Mouse (Mus musculus): ENCODE measurements at regions not wholly inside any gene's neighbourhood (a gene's known extent, or its start where the extent isn't known, plus 50 kb on each side); places are given as distances from the start of the nearest gene placed in this dataset.

DNA sequence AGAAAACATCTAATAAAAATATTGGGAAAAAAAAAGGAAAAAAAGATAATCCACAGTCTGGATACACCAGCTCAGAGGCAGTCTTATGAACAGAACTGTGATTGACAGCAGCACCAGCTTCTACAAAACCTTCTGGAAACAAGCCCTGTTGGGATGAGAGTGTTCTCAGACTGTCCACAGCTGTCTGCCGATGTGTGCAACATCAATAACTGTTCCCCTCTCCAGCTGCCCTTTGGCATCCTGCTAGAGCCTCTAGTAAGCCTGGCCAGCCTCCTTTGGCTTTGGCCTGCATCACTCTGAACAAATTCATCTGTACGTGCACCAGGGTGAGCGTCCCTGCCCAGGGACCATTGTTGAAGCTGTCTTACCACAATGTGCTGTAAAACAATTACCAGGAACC lies 137.0 kb upstream of the Irs2 start:
- DNase-seq = no peak

DNA sequence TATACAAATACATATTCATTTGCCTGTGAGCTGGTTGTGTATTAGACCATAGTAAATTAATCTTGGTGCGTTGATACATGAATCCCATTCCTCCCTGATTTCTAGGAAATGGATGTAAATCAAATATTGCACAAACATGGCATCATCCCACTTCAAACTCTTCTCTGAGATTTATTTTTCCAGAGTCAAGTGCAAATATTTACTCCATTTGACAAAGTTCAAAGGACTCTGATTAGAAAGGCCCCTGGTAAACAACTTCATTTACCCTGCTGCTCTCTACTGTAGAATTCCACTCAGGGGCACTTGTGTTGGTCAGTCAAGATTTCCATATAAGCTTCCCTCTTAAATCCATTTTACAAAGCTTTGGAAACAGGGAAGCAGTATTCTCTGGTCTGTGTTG lies 132.3 kb upstream of the Irs2 start:
- DNase-seq = no peak

DNA sequence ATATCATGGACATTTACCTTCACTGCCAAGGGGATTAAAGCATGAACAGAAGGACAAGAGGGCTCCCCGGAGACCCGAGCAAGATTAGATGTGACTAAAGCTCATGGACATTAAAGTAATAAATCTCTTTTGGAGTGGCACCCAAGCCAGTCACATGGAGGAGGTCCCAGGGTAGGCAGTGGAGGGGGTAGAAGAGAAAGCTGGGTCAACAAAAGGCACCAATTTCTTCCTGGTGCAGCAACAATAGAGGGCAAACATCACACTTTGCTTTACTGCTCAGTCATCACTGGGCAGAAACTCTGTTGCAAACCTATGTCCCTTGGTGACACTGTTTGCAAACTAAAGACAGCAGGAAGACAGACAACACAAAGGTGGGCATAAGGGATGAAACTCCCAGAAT lies 131.0 kb upstream of the Irs2 start:
- DNase-seq = no peak

DNA sequence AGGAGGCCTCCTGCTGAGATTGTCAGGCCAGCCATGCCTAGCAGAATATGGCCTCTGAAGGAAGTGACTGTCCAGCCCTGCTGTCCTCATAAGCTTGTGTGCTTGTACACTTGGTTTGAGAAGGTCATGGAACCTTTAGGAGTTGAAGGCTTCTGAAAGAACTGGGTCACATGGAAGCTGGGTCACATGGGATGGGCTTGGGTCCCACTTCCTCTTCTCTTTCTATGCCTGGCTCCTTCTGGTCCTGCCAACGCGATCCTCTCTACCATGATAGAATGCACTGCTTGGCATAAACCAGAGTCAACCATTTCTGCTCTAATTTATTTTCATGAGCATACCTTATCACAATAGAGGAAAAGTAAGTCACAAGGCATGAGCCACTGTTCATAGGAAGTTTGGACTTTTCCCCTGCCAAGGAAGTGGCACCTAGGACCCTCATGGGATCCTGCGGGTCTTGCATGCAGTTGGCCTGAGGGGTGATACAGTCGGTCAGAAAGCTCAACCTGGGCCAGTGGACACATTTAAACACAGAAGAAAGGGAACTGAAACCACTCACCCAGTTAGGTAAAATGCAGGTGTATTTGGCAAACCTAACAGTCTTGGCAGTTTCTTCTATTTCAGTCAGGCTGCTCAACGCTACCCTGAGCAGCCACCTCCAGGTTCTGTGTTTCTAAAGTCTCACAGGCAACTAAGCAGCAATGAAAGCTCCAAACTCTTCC lies 130.2 kb upstream of the Irs2 start:
- no peak for DNase-seq

DNA sequence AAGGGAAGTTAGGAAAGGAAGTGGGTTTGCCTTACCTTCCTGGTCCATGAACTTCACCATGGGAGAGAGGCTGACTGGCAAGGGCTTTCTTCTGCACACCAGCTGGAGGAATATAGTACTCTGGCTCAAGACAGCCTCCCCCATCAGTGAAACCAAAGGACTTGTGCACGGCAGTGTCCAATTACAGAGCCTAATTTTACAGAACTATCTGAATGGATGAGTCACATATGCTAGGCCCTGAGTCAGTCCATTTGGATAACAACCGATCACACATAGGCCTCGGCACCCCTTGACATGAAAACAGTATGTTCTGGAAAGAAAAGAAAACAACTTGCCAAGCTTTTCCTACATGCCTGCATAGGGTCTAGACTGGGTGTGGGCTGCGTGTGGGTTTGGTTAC lies 128.3 kb upstream of the Irs2 start:
- DNase-seq = no peak

DNA sequence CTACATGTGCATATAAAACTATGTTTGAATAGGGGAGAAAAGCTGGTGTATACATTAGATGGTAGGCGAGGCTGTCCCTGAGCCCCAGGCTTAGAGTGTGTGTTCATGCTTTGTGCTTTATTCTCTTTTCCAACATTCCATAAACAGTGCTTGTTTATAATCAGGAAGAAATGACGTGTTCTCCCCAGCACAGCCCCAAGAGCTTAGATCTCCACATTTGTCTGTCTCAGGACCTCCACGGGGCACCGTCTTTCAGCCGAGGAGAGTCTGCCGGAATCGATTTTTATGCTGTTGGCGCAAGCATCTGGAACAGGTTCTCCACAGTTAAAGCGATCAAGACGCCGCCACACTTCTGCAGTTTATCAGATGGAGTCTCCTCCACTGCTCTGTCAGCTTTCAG lies 126.9 kb upstream of the Irs2 start:
- DNase-seq = no peak

DNA sequence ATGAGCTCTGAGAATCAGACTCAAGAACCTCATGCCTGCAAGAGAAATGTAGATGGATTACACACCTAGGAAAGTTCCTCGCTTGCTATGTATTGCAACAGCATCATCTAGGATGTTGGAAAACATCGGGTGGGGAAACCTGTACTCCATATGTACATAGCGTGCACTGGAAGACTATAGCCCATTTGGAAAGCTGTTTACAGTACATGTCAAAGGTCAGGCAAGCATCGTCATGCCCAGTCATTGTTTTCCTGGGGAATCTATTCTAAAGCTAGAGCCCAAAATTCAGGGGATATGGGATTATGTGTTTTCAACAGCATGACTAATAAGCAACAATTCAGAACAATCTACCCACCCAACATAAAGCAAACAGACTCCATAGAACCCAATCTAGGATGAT lies 126.3 kb upstream of the Irs2 start:
- DNase-seq = no peak

DNA sequence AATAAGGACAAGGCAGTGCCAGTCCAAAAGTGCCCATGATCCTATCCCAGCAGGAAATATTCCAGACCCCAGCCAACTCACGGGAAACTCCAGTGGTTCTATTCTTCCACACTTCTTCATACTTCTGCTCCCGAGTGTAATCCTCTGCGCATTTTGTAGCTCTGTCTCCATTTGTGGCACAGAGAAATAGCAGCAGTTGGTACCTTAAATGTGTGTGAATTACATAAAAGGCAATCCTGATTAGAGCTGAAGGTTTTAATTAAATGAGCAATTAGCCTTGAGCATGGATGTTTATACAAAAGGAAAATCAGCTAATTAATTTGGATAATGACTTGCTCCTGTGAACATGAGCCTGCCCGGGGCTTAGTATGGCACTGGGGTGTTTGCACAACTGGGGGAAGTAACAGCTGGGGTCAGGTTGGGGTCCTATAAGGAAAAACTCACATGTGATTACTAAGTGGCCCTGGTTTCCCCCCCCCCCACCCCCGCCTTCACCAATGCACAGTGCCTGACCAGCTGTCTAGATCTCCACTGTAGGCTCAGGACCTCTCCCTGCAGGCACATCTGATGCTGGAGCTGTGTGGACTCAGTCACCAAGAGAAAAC lies 110.9 kb upstream of the Irs2 start:
- no peak for DNase-seq

DNA sequence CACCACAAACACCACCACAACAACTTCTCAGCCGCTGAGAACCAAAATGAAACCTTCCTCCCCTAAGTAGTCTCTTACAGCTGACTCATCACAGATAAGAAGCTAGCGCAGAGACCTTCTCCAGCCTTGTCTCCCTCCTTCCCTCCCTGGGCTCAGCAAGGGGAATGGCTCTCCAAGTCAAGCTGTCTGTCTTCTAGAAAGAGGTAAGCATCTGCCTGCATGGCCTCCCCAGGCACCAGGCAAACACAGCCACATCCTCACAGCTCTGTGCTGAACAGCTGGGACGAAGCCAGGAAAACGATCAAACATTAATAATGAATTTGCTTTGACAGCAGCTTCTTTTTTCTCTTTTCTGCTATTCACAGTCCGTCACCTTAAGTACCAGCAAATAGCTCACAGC lies 108.3 kb upstream of the Irs2 start:
- no peak for DNase-seq

DNA sequence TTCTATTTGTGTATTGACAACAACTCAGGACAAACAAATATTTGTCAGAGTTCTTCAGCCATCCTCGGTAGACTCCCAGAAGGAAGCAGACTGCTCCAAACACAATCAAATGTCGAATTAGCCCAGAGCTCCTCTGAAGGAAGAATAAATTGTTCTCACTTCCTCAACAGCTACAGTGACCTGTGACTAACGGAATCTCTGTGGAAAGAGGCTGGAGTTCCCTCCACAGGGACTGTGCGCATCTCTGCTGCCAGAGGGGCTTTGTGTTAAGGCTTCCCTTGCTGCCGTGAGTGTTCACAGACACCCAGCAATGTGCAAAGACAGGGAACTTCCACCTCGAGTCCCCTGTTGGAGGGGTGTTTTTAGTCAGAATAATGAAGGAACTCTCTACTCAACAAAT lies 107.0 kb upstream of the Irs2 start:
- DNase-seq = no peak

DNA sequence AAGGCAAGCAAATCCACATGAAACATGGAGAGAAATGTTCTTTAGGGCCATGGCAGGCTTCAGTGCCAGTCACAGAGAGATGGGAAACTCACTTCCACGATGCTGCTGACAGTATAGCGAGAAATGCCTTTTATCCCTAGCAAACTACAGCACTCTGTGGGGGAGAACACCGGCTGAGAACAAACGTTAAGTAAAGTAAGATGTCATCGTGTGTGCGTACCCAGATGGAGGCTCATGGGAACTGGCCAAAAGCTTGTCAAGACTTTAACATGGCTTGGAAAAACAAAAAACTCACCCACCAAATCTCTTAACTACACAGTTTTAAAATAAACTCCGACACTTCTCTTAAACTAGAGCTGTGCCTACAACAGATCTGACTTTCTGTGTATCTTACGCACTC lies 106.3 kb upstream of the Irs2 start:
- no peak for DNase-seq

DNA sequence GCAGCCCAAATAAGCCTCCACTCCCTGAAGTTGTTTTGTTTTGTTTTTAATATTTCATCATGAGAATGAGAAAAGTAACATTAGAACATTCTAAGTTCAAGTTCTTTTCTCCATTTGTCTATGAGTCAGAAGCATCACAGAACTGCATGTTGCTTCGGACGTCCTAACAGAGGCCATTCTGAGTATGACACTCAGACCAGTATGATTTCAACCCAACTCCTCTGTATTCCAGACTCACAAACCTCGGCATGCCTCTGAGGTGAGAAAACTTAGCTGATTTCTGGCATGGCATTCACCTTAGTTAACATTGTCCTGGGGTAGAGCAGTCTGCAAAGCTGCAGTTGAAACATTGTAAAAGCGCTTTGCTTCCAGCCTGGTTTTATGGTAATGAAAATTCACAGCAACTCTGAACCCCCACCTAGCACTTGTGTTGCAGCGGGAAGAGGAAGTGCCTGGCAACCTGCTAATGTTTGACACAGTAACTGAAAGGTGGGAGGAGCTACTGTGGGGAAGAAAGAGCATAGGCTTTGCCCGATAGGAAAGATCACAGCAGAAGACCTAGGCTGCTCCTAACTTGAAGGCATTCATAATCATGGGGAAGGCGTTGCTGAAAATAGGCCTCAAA lies 104.8 kb upstream of the Irs2 start:
- no peak for DNase-seq

DNA sequence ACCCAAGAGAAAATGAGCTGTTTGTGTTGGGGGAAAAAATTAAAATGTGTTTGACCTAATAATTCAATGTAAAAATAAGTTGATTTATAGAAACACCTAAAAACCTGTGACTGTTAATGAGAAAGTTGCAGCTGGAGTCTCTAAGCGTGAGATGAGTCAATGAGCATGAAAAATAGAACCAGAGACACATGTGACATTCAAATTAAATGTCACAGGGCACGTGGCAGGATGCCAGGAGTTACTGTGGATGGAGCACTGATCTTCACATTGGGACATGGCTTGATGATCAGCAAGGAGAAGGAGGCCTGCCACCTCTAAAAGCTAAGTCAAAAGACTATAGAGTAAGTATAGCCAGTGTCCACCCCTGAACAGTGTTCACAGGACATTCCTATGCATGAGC lies 103.7 kb upstream of the Irs2 start:
- no peak for DNase-seq

DNA sequence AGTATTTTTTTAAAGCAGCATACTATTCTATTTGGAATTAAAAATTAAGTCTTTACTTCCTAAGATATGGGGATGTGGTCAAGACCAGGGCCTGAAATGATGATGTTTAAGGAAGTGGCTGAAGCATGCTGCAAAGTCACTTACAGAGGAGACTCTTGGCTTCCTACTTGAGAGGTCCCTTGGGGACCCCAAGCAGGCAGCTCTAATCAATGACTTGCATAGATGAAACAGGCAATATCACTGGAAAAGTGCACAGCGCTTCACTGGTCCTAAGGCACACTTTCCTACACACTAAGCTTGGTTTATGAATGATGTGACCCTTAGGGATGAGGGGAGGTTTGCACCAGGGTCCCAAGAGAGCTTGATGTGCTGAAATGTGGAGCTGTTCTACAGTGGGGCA lies 99.2 kb upstream of the Irs2 start:
- DNase-seq = no peak

DNA sequence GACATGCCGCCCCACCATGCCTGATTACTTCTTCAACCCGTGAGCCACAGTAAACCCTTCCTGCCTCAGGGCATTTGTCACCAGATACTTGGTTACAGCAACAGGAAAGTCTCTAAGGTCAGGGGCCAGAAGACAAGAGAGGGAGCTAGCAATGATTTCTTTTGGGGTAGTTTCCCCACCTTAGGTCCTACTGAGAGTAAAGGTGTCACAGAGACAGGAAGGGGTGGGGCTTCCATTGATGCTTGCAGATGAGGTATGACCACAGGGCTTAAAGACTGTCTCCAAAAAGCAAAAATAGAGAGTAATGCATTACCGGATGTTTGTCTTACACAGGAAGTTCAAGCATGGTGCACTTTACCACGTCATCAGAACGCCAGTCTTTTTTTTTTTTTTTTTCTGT lies 98.8 kb upstream of the Irs2 start:
- DNase-seq = no peak

DNA sequence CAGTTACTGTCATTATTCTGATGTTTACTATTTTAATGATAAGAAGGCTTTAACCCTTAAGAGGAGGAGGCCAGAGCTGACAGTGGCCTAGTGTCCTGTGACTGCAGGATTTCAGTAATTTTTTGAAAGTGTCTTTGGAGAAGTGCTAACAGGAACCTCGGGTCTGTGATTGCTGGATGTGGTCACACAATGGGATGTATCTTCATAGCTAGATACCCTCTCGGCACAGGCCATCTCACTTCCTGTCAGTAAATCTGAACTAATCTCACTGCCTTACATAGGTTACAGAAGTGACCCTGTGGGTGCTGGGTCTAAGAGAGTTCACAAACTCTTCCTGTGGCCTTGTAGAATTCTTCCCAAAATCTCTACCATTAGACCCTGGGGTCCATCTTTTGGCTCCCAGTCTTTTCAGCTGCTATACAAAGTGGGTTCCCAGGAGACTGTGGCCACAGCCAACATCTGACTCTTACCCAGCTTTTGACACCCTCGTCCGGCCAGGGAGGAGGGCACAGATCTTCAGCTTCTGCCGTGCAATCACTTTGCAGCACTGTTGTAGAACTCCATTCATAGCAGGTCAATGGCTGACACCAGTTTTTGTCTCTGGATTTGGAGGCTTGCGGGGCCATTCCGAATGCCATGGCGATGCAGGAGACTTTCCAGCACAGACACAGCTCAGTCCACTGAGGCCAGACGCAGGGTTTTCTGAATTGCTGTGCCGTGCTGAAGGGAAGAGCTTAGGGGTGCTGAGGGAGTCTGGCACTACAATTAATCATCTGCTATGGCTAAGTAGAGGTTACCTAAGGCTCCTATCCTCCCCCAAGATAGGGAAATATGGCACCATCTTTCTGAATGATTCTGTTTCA lies 95.7 kb upstream of the Irs2 start:
- no peak for DNase-seq

DNA sequence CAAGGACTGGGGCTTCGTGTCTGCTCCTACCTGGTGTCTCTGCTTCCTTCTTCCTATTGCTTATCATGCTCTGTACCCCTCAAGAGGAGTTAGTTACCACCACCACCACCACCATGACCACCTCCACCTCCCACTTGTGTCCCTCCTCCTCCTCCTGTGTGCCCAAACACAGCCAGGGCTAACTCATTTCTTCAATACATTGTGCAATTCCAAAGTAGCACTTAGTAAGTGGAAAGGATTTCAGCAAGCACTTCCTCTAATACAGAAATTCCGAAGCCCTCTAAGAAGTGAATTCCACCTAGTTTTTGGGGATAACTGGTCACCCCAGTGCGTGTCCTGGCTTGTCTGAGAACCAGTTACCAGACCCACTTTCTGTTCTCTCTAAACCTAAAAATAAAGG lies 92.1 kb upstream of the Irs2 start:
- no peak for DNase-seq

DNA sequence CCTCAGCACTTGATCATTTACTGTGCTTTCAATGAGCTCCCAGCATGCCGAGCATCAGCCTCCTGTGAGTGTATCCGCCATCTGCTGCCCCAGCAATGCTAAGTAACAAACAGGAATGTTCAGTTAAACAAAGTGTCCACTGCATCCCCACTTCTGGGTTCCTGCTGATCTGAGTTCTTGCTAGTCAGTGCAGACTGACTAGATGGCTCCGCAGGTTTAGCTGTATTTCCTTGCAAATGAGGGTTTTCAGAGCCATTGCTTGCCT lies 91.3 kb upstream of the Irs2 start:
- no peak for DNase-seq

DNA sequence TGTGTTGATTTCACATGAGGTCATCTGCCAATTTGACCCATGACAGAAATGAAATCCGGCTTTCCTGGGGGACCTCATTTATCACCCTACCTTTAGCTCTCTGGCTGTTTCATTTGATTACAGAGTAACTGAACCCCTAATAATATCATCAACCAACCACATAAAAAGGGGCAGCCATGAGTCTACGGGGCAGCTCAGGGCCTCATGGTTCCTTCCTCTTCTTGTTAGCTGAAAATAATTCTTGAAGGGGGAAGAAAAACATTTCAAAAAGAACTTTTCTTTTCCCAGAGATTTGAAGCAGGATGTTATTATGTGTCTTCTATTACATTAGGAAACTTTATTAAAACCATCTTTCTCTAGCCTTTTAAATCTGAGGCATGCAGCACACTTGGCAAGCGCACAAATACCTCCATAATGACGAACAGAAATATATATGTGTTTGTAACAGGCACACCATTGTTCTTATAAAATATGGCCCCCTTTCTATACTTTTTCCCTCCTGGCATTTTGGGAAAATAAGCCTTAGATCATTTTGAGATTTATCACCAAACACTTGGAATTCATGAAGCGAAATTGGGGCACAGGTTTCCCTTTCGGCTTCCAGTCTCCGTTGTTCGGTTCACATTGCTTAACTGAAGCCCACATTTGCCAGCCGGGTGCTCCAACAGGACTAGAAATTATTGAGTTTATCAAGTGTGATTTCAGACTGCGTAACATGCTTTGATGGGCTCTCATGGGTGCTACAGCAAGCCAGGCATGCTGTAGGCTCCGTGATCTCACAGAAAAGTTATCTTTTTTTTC lies 90.7 kb upstream of the Irs2 start:
- no peak for DNase-seq

DNA sequence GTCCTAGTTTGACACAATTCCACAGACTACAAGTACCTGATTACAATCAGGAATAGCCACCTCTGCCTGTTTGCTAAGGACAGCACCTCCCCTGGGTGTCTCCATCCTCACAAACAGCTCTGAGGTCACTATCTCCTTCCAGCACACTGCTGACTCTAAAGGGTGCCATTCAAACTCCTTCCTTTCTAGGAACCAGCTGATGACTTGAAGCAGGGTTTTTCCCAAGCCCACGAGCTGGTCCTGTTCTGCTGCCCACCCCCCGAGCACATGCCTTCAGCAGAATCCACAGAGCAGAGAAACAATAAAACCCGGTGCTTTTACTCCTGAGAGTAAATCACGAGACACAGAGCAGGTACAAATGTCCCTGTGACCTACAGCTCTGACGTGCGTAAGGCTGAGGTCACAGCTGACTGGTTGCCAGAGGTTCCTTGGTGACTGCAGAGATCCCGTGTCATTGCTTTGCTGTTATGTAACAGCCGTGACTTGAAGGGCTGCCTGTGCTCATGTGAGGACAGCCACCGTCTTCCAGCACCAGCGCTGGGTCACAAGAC lies 90.0 kb upstream of the Irs2 start:
- DNase-seq = peak; percentile 73 to 78

DNA sequence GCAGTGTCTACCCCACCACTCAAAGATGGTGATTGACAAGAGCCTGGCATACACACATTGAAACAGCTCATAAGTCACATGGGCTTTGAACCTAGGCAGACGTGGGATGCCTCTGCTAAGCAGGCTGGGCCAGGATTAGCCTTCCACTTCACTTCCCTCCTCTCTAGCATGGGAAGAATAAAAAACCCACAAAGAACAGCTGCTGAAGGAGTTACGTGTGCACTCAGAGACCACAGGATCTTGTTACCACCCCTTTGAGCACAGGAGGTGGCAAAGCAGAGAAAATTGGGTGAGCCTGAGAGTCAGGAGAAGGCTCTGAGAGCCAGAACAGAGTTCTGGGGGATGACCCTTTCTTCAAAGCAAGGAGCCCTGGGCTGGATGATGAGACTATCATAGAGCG lies 89.6 kb upstream of the Irs2 start:
- no peak for DNase-seq

DNA sequence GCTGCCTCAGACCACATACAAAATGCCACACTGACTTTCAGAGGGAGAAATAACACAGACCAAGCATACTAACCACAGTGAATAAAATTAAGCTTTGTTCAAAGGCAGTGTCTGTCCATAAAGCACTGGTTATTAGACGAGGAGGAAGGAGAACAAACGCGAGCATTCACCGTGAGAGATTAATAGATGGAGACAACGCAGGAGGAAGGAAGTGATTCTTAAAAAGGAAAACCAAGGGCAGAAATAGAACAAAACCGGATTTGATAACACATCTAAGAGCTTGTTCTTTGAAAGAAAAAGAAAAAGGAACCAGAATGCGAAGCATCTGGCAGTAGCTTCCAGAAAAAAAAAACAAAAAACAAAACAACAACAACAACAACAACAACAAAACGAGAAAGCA lies 86.3 kb upstream of the Irs2 start:
- no peak for DNase-seq

DNA sequence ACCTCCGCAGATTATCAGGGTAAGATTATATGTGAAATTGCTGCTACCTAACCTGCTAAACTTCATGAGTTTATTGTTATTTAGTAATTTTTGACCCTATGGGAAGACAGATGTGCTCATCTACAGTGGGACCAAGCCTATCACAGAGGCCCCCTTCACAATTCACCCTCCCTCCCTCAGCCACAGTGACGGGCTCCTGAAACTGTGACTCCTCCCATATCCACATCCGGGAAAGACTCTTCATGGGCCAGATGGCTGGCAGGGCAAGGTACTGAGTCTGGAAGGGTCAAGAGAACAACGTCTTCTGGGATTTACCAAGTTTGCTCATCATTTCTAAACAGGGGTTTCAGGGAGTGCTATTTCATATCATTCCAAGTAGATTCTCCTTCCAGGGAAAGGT lies 84.1 kb upstream of the Irs2 start:
- DNase-seq = no peak

Data from cerebellum, adult 18-20 months (tissue).